Mouse (Mus musculus) layer of hippocampus, postnatal 25 days (tissue): ENCODE data around the gene Gm8897. TPM values are rescaled to one million over a fixed set of nuclear protein-coding genes. Genes with fewer than 3 reads are reported as not detected.
"Not testable (repeated sequence)": the region's sequence is repeated elsewhere in the genome, so short reads cannot be mapped to it uniquely, and the experiment has no call there.

Source experiments
- DNase-seq, 2 experiments: peaks; one replicate each; pipeline ENCODE4 v3.0.0; 2022; ENCODE audit warnings: mixed read lengths in 2 of 2, low spot score in 1 of 2; ENCODE audit errors: extremely low spot score in 1 of 2
- total RNA-seq, 2 experiments: library from RNA; stranded (reverse); gene quantifications; 2 replicates each; pipeline ENCODE4 v1.2.3; 2021

Gm8897 gene
- total RNA-seq: not detected

DNA sequence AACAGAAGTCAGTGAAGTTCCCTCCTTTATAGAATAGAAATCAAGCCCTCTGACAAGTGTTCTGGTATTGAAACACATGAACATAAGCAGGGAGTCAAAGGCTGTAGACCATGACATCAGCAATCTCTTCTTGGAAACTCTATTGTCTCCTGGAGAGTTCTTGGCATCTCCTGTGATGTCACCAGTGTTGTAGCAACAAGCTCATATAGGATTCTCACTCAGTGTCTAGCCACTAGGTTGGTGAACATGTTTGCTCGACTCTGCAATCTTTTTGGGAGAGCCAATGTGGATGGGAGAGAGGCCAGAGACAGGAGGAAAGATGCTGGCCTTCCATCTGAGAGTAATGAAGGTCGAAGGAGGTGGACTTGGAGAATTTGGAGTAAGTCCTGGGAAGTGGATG, at the start of gene Gm8897:
Gene Gm8897, plus strand, starts transcription at position 301 of the 400 bp plus-strand sequence.
- not testable (repeated sequence) for DNase-seq

- not testable (repeated sequence) for DNase-seq
Measured at GRCm38 (mm10) chr5:11416691-11417090, 473 bp downstream of the Gm8897 start.

Other genes with a start within 250 kb of the Gm8897 start
- gene Gm5861, start 233.3 kb upstream of the Gm8897 start, total RNA-seq: not detected
- not detected for gene Gm8890, start 160.4 kb upstream of the Gm8897 start, total RNA-seq
- not detected for gene Speer1, start 74.9 kb upstream of the Gm8897 start, total RNA-seq
- not detected for gene Gm8906, start 86.3 kb downstream of the Gm8897 start, total RNA-seq
- gene Gm6460, start 178.5 kb downstream of the Gm8897 start, total RNA-seq: not detected